Mouse (Mus musculus): ENCODE results near the gene Samd3.

Gene Samd3

DNA sequence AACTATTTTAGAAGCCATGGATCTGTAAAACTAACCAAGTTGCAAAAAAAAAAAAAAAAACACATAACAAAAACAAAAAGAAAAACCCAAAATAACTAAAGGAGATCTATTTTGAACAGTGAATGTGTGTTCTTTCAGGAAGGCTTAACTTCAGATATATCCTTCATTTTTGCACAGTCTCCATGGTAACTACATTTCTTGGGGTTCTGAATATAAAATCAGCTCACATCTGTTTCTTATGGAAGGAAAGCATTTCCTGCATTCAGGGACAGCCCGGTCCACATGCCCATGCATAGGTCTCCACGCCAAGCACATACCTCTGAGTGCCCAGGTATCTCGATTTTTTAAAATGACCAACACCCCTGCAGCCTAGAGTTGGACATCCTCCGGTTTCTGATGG is 72.8 kb downstream of the Samd3 start:
- DNase-seq (ENCODE audit: low read depth, low spot score) = no peak

DNA sequence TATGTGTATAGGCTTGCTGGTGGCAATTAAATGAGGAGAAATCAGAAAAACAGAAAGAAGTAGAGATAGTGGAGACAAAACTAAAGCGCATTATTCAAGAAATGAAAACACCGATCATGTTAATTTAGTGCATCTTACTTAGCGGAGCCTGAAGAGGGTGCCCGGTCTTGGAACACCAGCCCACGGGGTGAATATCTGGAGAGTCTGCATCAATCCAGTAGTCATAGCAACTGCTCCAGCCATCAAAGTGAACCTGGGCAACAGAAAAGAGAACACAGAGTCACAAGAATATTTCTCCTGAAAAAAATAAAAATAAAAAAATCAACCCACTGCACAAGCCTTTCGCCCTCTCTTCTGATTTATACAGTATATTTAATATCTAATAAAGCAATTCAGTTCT is 74.0 kb downstream of the Samd3 start:
- no peak for DNase-seq (ENCODE audit: low read depth, low spot score)

DNA sequence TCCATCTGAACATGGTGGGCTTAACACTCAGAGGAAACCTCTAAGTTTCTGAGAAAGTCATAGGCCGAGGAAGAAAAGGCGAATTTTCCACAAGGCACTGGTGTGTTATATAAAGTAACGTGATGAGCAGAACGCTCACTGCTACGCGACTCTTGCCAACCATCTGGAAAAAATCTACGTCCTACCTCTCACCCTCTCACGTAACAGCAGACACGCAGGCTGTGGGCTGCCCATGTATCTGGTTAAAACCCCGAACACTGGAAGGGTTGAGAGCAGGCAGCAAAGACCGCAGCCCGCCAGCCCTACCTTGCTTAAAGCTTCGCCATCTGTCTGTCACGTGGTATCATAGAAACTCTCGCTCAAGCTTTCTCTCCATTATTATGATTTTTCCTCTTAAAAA is 84.8 kb downstream of the Samd3 start:
- no peak for DNase-seq (ENCODE audit: low read depth, low spot score)

DNA sequence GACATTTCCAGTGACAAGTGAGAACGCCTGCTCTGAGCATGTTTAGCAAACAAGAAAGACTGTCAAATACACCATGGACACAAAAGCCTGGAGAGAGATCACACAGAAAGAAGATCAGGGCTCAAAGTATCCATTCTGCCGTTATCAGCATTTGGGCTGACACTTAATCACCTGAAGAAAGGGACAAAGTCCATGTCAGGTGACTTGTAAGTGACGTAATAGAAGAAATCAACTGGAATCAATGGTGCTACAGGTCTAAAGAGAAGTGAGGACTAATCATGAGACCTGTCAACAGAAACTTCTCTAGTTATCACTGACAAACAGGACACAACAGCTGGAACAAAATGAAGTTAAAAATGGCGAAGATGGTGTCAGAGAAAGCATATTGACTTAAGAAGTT is 91.2 kb downstream of the Samd3 start:
- DNase-seq (ENCODE audit: low read depth, low spot score) = no peak
